ENCODE assay signal across 8 mouse cellular contexts in the genomic region with DNA sequence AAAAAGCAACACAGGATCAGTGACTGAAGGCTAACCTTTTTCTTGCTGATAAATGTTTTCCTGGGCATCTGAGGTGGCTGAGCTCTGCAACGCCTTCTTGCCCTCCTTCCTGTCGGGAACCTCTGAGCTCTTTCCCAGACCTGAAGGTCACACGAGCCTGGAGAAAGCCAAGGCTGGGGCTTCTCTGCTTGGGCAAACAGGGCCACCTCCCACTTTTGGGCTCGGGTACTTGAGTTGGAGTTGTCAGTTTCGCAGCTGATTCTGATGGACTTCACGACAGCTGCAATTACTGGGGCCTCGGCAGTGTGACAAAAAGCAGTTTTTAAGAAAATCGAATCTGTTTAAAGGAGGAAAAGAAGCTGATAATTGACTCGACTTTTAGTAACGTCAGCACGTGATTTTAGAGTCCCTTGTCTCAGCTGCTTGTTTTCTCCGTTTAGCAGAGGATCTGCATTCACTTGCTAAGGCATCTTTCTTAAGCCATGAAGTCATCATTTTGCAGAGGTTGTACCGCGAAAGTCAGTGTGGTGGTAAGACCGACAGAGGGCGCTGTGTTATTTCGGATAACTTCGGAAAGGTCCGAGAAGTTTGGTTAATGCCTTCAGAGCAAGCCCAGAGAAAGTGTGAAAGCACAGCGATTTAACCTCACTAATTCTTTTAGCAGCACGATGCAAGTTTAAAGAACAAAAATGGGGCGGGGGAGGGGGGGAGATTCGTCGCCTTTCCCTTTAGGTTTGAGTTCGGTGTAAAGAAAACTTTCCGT. TPM values are rescaled to one million over a fixed set of nuclear protein-coding genes. Genes with fewer than 3 reads are reported as not detected.
DNase-seq lines count a peak whose midpoint lies in the region; ATAC-seq lines count a peak whose summit lies in the region.

No protein-coding gene starts in this region.

- no peaks in the 10 kb centered on the region for H3K9me3 ChIP-seq in embryonic facial prominence, embryonic 12.5 days
- no peaks in the 10 kb centered on the region for H3K9me3 ChIP-seq in heart, embryonic 11.5 days (replicated peaks; ENCODE audit: control insufficient read depth, low read length)
- no peaks in the 10 kb centered on the region for H3K9me3 ChIP-seq in kidney, embryonic 16.5 days (ENCODE audit: low read length)

- peak; percentile 39; the same call in 1 of the 2 replicates for ATAC-seq in embryonic facial prominence, embryonic 12.5 days (ENCODE audit: insufficient number of reproducible peaks, insufficient read depth, low FRiP score, low TSS enrichment)
- peak; percentile 17; the same call in 1 of the 2 replicates for ATAC-seq in heart, embryonic 11.5 days (replicated peaks; ENCODE audit: insufficient number of reproducible peaks, low FRiP score, low TSS enrichment)
- ATAC-seq in kidney, embryonic 16.5 days (ENCODE audit: low FRiP score, low TSS enrichment): peak; percentile 76; the same call in 1 of the 2 replicates
- 0 out of 2 replicates have a peak, but pooled peaks have one; percentile 61 for ATAC-seq in monocyte, adult 5-6 weeks (replicated peaks; ENCODE audit: insufficient number of reproducible peaks, low FRiP score, low TSS enrichment, poor library complexity, severe bottlenecking)

- 17% methylated on average over 26 of the region's 26 CpGs for WGBS in embryonic facial prominence, embryonic 12.5 days
- 11% methylated on average over 26 of the region's 26 CpGs for WGBS in heart, embryonic 11.5 days (ENCODE audit: insufficient replicate concordance)
- WGBS in kidney, embryonic 16.5 days: 16% methylated on average over 26 of the region's 26 CpGs

- H3K27me3 ChIP-seq in embryonic facial prominence, embryonic 12.5 days: no peaks in the 10 kb centered on the region
- peaks cover 2% of the 10 kb centered on the region; the same call in 1 of the 2 replicates for H3K27me3 ChIP-seq in heart, embryonic 11.5 days (ENCODE audit: control insufficient read depth, insufficient read depth, low read length)
- H3K27me3 ChIP-seq in kidney, embryonic 16.5 days (ENCODE audit: insufficient read depth, low read length): peaks cover 8% of the 10 kb centered on the region; the same call in 1 of the 2 replicates
- no peaks in the 10 kb centered on the region for H3K27me3 ChIP-seq in splenic B cell, adult 2 months (ENCODE audit: control insufficient read depth, insufficient read depth, low read length, poor library complexity, severe bottlenecking)

- H3K36me3 ChIP-seq in embryonic facial prominence, embryonic 12.5 days: no peaks in the 10 kb centered on the region
- no peaks in the 10 kb centered on the region for H3K36me3 ChIP-seq in heart, embryonic 11.5 days (ENCODE audit: control insufficient read depth, insufficient read depth, low read length)
- H3K36me3 ChIP-seq in kidney, embryonic 16.5 days (ENCODE audit: insufficient read depth, low read length): no peaks in the 10 kb centered on the region
- no peaks in the 10 kb centered on the region for H3K36me3 ChIP-seq in splenic B cell, adult 2 months (ENCODE audit: control insufficient read depth, insufficient read depth, low read length, poor library complexity, severe bottlenecking)

- DNase-seq in 3134 (ENCODE audit: extremely low read depth, insufficient read length, low spot score): peak; percentile 6
- peak; percentile 86 for DNase-seq in adrenal gland, postnatal 14 days
- DNase-seq in liver: peak; percentile 71
- DNase-seq in splenic B cell, adult 2 months (ENCODE audit: low read depth, low spot score): peak; percentile 61

- H3K9ac ChIP-seq in embryonic facial prominence, embryonic 12.5 days: peak overlapping the region; percentile 33; the same call in 1 of the 2 replicates
- 0 out of 2 replicates have a peak overlapping the region, but pooled peaks have one; percentile 43 for H3K9ac ChIP-seq in heart, embryonic 11.5 days (ENCODE audit: low read depth, low read length)
- H3K9ac ChIP-seq in kidney, embryonic 16.5 days (replicated peaks; ENCODE audit: low read length): peak overlapping the region; percentile 17; the same call in 1 of the 2 replicates

- no peak overlapping the region for H3K27ac ChIP-seq in embryonic facial prominence, embryonic 12.5 days
- no peak overlapping the region for H3K27ac ChIP-seq in heart, embryonic 11.5 days (ENCODE audit: low read depth, low read length)
- no peak overlapping the region for H3K27ac ChIP-seq in kidney, embryonic 16.5 days (ENCODE audit: low read length)

- peak overlapping the region; percentile 48 for H3K4me2 ChIP-seq in embryonic facial prominence, embryonic 12.5 days (replicated peaks)
- H3K4me2 ChIP-seq in heart, embryonic 11.5 days: peak overlapping the region; percentile 61
- H3K4me2 ChIP-seq in kidney, embryonic 16.5 days (replicated peaks; ENCODE audit: low read depth, low read length): peak overlapping the region; percentile 47

- H3K4me1 ChIP-seq in embryonic facial prominence, embryonic 12.5 days: no peaks in the 10 kb centered on the region
- H3K4me1 ChIP-seq in heart, embryonic 11.5 days (ENCODE audit: control insufficient read depth, insufficient read depth, low read length): no peaks in the 10 kb centered on the region
- H3K4me1 ChIP-seq in kidney, embryonic 16.5 days (ENCODE audit: insufficient read depth, low read length): no peaks in the 10 kb centered on the region

- H3K4me3 ChIP-seq in embryonic facial prominence, embryonic 12.5 days: peak overlapping the region; percentile 23
- H3K4me3 ChIP-seq in heart, embryonic 11.5 days (ENCODE audit: low read depth, low read length): peak overlapping the region; percentile 34
- H3K4me3 ChIP-seq in kidney, embryonic 16.5 days (ENCODE audit: low read length): peak overlapping the region; percentile 23

RNA-seq across cellular contexts. Expression of a gene that starts 49.5 kb away (rescaled TPM):
- total RNA-seq in adrenal gland, postnatal 14 days (2021): 59.3 and 64.6 TPM in 2 replicates
- polyA plus RNA-seq in embryonic facial prominence, embryonic 12.5 days (2016; fragmentation: Nextera tagmentation; extraction: Ambion mirVana): 140 and 143 TPM in 2 replicates
- 102 and 110 TPM in 2 replicates for polyA plus RNA-seq in heart, embryonic 11.5 days (2014; fragmentation: Nextera tagmentation; extraction: Ambion mirVana)
- 109 and 110 TPM in 2 replicates for polyA plus RNA-seq in kidney, embryonic 16.5 days (2015; fragmentation: Nextera tagmentation; extraction: Ambion mirVana)
- total RNA-seq in monocyte, adult 5-6 weeks (2017): 52.8 to 89.3 TPM (median 60.9 TPM) in 3 replicates

Comparison
In these comparisons a context has a peak if more than half of its experiments do, and no peak if none do; other contexts are left out.
1. DNase-seq: peak in every context shown above with its lines; median percentile 86 in adrenal gland, postnatal 14 days; 71 in liver; 61 in splenic B cell, adult 2 months; 6 in 3134.
2. ATAC-seq: peak in every context shown above with its lines; median percentile 76 in kidney, embryonic 16.5 days; 61 in monocyte, adult 5-6 weeks; 39 in embryonic facial prominence, embryonic 12.5 days; 17 in heart, embryonic 11.5 days.